Mouse (Mus musculus) ES-Bruce4 (cell line): ENCODE results near the gene Khdrbs2.

Experiments used
- CTCF ChIP-seq: IDR thresholded peaks from one replicate; pipeline ENCODE4 v1.8.1; 2011; ENCODE audit warnings: low read depth, low read length
- EP300 ChIP-seq: IDR thresholded peaks from 2 replicates; pipeline ENCODE4 v1.6.1; 2011; ENCODE audit warnings: low read depth, low read length; ENCODE audit not compliant: insufficient read depth
- POLR2A ChIP-seq: IDR thresholded peaks from one replicate; pipeline ENCODE4 v1.8.1; 2011; ENCODE audit warnings: low read length; ENCODE audit not compliant: insufficient read depth

- TF ChIP-seq CTCF (no peak), EP300 (no peak), POLR2A (no peak)
Observed at GRCm38 (mm10) chr1:32258942-32259341, 86.4 kb downstream of the Khdrbs2 start.
